Mouse (Mus musculus) heart, adult 2 months (tissue): Measurements from ENCODE around the gene Inhba.

Experiments used
- CTCF ChIP-seq: fragments of 200-600 bp; IDR thresholded peaks from 2 replicates; pipeline ENCODE4 v1.8.1; 2022; ENCODE audit warnings: antibody characterized with exemption, mild to moderate bottlenecking, moderate library complexity
- POLR2A ChIP-seq: fragments of 200-500 bp; IDR thresholded peaks from 2 replicates; pipeline ENCODE4 v1.6.1; 2011; ENCODE audit warnings: mild to moderate bottlenecking, low read depth, low read length, control low read depth; ENCODE audit not compliant: insufficient read depth

- TF ChIP-seq CTCF (no peak), POLR2A (no peak)
These were observed 7.3 kb downstream of the Inhba start for GRCm38 (mm10) chr13:16018807-16019510.
